Mouse (Mus musculus) erythroblast, embryonic 14.5 days (primary cell): ENCODE results near the gene Zfp653.

Source experiments
- GATA1 ChIP-seq: IDR thresholded peaks from 2 replicates; pipeline ENCODE4 v1.6.1; 2012; ENCODE audit warnings: low read length, inconsistent platforms, mixed read lengths
- TAL1 ChIP-seq: IDR thresholded peaks from 3 replicates; pipeline ENCODE4 v1.6.1; 2012; ENCODE audit warnings: low read length, inconsistent platforms, mixed read lengths

DNA sequence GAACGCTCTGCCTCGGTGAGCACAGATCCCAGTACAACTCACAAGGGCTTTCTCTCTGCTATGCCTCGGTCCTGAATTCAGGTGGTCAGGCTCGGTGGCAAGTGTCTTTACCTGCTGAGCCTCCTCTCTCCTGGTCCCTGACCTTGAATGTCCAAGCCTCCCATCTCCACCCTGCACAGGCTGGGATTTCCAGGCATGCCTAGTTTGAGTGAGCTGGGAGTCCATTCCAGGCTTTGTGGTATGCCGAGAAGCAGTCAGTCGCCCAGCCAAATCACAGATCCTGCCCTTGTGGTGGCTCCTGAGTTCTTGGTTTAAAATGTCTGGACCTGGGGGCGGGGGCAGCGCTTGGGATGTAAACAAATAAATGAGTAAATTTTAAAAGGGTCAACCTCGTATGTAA, 23.8 kb downstream of the Zfp653 start:
- TF ChIP-seq GATA1: no peak
- no peak for TF ChIP-seq TAL1
